Mouse (Mus musculus) ovary, postnatal 36 days (tissue): ENCODE measurements around the gene Rnf144b.
A peak's percentile ranks its signal among the peaks of the same experiment; 100 is the strongest.

Experiments
- DNase-seq: peaks from one replicate; pipeline ENCODE4 v3.0.0; 2022; ENCODE audit warnings: low spot score, mixed read lengths

Gene Rnf144b

GRCm38 (mm10) chr13:47180776-47181175, 58.3 kb downstream of the Rnf144b start:
- no peak for DNase-seq

- DNase-seq, result no peak
Measured at GRCm38 (mm10) chr13:47182366-47182765, 59.9 kb downstream of the Rnf144b start.

GRCm38 (mm10) chr13:47183033-47183730, 60.7 kb downstream of the Rnf144b start:
- no peak for DNase-seq

GRCm38 (mm10) chr13:47183771-47184170, 61.3 kb downstream of the Rnf144b start:
- DNase-seq, result no peak

GRCm38 (mm10) chr13:47187836-47188235, 65.4 kb downstream of the Rnf144b start:
- DNase-seq, result no peak

GRCm38 (mm10) chr13:47189971-47190370, 67.5 kb downstream of the Rnf144b start:
- DNase-seq, result no peak

- DNase-seq, result no peak
Measured at GRCm38 (mm10) chr13:47192200-47192599, 69.7 kb downstream of the Rnf144b start.

- DNase-seq, result no peak
Measured at GRCm38 (mm10) chr13:47192771-47193170, 70.3 kb downstream of the Rnf144b start.

- peak; percentile 63 for DNase-seq
Measured at GRCm38 (mm10) chr13:47193326-47194153, 71.1 kb downstream of the Rnf144b start.

- DNase-seq, result no peak
Measured at GRCm38 (mm10) chr13:47194695-47195094, 72.2 kb downstream of the Rnf144b start.

- DNase-seq, result no peak
Measured at GRCm38 (mm10) chr13:47195491-47195890, 73.0 kb downstream of the Rnf144b start.

GRCm38 (mm10) chr13:47200011-47200670, 77.7 kb downstream of the Rnf144b start:
- DNase-seq, result no peak

- no peak for DNase-seq
Measured at GRCm38 (mm10) chr13:47201962-47202624, 79.6 kb downstream of the Rnf144b start.

GRCm38 (mm10) chr13:47210496-47210895, 88.0 kb downstream of the Rnf144b start:
- no peak for DNase-seq

GRCm38 (mm10) chr13:47210992-47211391, 88.5 kb downstream of the Rnf144b start:
- no peak for DNase-seq

GRCm38 (mm10) chr13:47211581-47211980, 89.1 kb downstream of the Rnf144b start:
- DNase-seq, result no peak

GRCm38 (mm10) chr13:47213817-47214216, 91.4 kb downstream of the Rnf144b start:
- DNase-seq, result no peak

GRCm38 (mm10) chr13:47214895-47215294, 92.4 kb downstream of the Rnf144b start:
- peak; percentile 46 for DNase-seq

- no peak for DNase-seq
Measured at GRCm38 (mm10) chr13:47215815-47216585, 93.5 kb downstream of the Rnf144b start.

GRCm38 (mm10) chr13:47217107-47217571, 94.7 kb downstream of the Rnf144b start:
- no peak for DNase-seq

GRCm38 (mm10) chr13:47218351-47218750, 95.9 kb downstream of the Rnf144b start:
- no peak for DNase-seq
